Mouse (Mus musculus): Measurements from ENCODE around the gene Tmco1.

- TF ChIP-seq CTCF (IDR thresholded peaks at IDR 0.05; ENCODE audit: control insufficient read depth, insufficient read depth, insufficient replicate concordance, low read depth, low read length) (no peak), POLR2A (IDR thresholded peaks at IDR 0.05; ENCODE audit: control insufficient read depth, low read depth, low read length) (no peak)
Observed at GRCm38 (mm10) chr1:167381050-167382015, 73.2 kb downstream of the Tmco1 start.
